Mouse (Mus musculus): Measurements from ENCODE around the gene Fmnl2.

DNA sequence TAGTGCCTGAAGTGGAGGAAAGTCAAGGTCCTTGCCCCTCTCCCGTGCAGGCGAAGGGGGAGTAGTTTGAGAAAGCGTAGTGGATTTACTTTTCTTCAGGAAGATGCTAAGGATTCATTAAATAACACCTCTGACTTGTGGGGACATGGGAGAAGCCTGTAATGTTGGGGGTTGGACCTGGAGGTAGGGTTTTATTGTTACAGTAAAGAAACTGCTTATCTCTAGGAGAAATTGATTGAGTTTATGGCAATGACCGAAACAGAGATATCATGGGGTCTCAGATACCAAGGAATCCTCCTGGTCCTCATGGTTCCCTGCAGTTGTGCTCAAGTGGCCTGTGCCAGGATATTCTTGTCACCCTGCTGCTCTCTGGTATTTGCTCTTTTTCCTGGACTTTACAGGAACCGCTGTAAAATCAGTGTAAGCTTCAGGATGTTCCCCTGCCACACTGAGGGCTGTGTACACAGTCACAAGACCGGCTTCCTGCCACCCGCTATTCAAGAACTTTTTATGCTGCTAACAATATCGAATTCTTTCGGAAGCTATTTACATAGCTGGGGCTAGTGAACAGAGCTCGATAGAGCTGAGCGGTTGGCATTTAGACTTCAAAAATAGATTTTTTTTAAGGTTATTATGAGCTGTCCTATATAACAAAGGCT is 130.1 kb downstream of the Fmnl2 start:
- TF ChIP-seq CTCF (IDR thresholded peaks at IDR 0.05; ENCODE audit: insufficient read depth, low read depth, low read length), result no peak
- no peak for TF ChIP-seq POLR2A (IDR thresholded peaks at IDR 0.05; ENCODE audit: insufficient read depth, low read depth, low read length)
